Mouse (Mus musculus) WW6 (cell line): ENCODE measurements at regions not wholly inside any gene's neighbourhood (a gene's known extent, or its start where the extent isn't known, plus 50 kb on each side); places are given as distances from the start of the nearest gene placed in this dataset.

Experiments
- DNase-seq: peaks from one replicate; pipeline ENCODE4 v3.0.0-alpha.2; 2013; ENCODE audit warnings: low read depth, low spot score

DNA sequence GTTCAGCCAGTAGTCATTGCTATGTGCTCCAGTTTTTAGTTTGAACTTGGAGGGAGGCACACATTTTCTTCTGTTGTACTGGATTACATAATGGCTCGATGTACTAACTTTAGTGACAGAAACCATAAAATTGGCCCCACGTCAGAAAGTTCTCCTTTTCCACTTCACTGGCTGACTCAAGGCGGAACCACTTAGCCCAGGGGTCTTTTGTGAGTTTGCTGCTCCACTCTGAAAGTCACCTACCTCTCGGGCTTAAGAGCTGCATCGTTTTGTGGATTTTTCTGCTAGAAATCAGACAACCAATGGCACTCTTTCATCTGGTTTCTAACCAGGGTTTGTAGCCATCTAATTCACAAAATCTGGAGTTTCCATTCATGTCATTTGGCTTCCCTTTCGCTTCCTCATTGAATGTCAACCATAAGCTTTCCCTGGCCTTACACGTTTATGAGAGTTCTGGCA, 304.8 kb upstream of the Cited2 start:
- no peak for DNase-seq

DNA sequence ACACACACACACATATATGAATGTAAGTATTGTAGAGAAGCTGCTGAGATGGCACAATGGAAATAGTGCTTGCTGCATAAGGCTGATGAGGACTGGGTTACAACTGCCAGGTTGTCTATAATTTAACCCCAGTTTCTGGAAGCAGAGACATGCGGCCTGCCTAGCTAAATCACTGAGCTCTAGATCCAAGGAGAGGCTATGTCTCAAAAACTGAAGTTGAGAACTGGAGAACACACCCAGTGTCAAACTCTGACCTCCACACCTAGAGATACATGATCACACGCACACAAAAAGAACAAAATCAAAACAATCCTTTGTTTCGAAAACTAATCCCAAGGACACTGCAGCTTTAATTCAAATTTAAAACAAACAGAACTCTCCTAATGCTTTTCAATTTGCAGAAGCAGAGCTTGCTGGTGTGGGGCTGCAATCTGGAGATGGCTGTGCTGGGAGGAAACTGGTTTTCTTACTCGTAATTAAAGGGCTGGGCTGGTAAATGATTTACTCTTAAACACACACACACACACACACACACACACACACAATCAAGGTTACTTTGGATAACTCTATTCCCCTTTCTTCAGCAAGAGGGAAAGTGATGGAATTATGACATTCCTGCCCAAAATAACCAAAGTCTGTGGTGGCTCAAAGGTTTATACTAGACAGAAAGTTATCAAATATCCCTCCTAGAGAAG, 299.3 kb upstream of the Cited2 start:
- DNase-seq: no peak

DNA sequence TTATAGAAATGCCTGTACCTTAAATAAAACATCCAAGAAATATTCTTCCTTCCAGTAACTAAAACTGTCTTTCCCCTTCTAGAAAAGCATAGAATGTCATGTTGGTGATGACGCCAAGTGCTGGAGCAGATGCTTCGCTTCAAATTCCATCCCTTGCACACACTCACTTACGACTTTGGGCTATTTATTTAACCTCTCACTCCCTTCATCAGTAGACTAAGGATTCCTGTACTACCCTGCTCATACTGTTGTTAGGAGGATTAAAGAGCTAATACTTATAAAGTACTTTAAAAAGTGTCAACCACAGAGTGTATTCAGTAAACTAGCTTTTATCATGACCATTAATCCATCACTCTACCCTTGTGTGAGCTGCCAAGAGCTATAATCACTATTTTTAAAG, 296.8 kb upstream of the Cited2 start:
- DNase-seq: no peak

DNA sequence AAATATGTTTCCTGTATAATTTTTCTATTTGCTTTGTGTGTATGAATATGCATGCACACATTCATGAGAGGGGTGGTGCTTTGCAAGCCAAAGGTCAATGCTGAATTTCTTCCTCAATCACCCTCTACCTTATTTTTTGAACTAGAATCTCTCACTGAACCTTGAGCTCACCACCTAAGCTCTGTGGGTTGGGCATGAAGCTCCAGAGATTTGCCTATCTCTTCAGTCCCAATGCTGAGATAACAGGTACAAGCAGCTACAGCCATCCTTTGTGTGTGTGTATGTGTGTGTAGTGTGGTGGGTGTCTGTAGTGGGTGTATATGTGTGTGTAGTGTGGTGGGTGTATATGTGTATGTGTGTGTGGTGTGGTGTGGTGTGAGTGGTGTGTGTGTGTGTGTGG, 295.7 kb upstream of the Cited2 start:
- no peak for DNase-seq

DNA sequence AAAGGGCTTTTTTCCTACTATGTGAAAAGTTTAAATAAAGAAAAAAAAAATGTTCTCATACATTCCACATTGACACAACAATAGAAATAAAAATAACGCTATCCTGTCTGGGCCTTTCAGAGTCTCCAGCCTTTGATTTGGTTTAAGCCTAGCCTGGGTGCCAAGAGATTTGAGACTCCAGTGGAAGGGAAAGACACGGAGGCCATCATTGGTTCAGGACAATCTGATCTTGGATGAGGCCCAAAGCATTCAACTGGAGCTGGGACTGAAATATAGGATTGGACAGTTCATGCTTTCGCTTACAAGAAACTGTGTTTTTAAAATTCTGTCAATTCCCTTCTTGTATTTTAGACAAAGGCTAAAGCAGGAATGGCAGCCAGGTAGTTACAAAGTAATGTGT, 294.7 kb upstream of the Cited2 start:
- no peak for DNase-seq

DNA sequence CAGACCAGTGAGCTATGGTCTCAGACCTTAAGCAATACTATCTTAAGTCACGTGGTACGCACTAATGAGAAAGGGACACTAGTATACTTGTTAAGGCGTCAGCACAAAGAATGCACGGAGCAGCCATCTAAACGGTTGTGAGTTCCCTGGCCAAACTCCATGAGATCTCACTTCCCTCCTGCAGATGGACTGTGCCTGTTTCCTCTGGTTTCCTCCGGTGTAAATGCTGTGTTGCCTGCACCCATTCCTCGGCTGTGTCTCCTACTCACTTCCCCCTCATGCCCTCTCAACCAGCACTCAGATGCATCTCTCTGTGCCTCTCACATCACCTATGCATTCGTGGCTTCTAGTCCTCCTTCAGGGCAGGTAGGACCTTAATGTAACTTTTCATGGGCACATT, 291.9 kb upstream of the Cited2 start:
- no peak for DNase-seq

DNA sequence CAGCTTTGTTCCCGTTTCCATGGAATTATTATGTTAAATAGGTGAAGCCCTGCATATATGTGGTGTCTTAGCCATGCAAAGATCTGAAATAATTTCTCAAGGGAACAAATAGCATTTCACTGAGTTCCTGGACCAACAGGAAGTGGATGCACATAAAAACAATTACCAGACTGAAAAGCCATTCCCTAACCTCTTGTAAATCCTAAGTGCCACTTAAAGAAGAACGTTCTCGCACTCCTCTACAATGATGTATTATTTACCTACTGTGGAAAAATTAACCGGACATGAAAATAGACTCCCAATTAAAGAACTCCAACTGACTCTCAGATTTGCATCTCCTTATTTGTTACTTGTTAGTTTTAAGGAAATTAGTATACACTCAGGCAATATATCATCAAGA, 288.9 kb upstream of the Cited2 start:
- DNase-seq: no peak

DNA sequence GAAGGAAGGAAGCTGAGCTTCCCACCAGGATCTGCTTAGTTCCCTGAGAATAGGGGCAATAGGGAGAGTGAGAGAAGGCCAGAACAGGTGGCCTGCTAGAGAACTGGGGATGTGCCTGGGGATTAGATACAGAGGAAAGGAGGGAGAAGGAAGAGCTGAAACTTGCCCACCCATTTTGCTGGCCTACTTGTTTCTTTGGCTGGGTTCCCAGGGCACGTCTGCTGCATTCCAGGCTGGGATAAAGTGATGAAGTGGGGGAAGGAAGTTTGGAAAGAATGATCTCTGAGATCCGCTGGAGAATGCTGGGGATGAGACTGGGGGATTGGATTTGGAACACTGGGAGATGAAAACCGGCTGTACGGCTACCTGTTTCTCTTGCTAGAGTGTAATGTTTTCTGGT, 272.8 kb upstream of the Cited2 start:
- no peak for DNase-seq

DNA sequence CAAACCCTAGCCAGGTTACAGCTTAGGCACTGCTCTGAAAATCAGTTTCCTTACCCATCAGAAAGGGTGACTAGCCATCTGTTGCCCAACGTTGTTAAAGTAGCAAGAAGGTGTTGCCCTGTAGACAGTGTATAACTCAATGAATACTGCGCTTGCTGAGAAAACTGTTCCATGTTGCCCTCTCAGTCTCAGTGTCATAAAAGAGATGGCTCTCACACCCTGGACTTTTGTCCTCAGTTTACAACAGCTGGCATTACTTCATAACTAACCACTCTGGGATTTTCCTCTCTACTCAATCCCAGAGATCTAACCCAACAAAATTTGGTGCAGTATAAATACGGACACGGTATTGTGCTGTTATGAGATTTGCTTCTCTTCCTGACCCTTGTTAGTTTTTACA, 252.1 kb upstream of the Cited2 start:
- DNase-seq: no peak

DNA sequence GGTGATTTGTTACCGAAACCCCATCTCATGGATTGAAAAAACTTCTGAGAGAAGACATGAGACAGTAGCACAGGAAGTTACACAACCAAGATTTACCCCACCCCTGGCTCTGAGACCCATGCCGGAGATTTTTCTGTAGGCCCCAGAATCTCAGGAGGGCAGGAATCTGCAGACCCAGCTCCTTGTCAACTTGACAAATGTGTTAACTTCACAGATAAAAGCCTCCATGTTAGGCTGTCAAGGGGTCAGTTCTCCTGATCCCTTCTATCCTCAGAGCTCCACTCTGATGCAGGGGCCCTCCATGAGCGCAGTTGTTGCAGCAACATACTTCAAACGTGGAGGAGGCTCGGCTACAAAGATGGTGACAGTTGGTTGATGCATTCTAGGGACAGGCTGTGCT, 250.5 kb upstream of the Cited2 start:
- DNase-seq: no peak

DNA sequence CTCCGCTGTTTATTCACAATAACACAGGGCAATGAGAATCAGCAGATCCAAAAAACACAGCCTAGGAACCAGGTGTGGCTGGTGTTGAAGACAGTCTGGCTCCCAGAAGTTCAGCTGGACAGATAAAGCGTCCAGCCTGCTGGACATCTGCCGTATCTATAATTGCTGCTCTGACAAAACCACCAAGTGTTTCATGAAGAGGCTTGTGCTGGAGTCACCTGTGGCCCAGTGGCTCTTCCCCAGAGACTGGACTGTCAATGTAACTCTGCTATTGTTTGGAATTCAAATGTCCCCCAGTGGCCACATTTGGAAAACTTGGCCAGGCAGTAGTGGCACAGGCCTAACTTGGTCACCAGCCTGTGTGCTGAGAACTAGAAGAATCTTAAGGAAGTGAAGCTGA, 247.0 kb upstream of the Cited2 start:
- no peak for DNase-seq

DNA sequence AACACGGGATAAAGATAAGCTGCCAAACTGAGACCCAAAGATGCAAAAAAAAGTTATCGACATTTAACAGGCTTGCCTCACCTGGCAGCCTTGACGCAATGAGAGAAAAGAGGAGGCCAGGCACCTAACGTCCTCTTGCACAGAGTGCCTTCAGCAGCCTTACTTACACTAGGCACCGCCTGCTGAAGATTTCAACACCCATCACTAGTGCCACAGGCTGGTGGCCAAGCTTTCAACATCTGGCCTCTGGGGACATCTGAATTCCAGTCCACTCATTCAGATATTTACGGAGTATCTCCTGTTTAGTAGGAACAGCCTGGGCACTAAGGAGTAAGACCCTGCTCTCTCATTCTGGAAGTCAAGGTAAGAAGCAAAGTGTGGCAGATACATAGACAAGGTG, 246.3 kb upstream of the Cited2 start:
- no peak for DNase-seq

DNA sequence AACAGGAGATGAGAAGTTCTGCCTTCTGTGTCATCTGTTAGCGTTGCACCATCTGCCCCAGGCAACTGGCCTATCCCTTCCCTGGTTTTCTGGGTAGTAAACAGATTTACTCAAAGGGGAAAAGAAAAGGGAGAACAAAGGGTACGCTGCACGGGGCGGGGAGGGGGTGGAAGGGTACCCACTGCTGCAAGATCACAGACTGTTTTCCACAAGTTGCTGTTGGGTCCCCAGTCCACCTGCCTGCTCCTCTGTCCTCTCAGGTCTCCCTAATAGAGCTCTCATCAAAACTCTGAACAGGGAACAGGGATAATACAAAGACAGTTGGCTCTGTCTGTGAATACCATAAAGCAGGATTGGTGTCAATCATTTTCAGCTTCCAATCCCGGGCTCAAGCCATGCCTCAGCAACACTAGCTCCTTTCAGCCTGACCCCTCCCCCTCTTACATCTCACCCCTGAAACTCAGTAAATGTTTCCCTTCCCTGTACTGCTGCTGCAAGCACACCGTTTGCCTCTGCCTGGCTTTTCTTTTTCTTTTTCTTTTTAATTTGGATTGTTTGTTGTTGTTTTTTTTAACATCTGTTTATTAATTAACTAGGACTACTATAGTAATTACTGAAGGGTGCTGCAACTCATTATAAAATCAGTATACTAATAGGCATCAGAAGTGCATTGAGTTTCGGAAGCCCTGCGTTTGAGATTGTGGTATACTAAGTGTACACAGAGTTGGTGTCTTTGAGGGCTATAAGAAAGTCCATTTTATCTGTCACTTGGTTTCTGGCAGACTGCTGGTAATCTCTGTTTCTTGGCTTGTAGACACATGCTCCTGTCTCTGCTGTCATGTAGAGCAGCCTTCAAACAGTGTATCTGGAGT, 244.0 kb upstream of the Cited2 start:
- DNase-seq: no peak

DNA sequence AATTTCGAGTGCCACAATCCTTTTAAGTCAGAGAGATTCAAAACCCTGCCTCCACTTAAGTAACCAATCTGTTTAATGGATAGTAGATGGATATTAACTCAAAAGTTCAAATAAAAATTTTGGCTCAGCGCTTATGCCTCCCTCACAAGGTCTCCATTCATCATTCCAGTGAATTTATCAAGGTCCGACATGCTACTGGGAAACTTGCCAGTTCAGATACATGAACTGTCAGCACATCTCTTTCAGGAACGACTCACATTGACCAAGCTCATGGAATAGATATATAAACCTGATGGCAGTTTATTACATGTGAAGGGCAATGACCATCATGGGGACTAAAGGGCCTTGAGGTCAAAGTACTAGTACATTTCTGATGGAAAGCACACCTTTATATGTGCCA, 240.3 kb upstream of the Cited2 start:
- DNase-seq: no peak

DNA sequence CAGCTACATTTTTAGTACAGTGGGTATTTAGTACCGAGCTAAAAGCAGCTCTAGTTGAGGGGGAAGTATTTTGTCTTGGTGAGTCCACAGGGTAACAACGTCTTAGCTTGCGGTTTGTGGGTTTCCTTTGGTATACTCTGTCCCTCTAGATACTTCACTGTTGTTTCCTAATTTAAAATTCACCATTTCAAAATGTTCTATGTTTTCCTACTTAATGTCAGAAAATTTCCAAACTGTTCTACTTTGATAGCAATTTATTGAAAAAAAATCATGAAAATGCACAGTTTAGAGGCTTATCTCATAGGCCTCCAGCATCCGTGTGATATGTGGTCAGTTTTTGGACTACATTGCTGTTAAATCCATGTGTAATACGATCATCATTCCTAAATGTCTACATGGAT, 238.0 kb upstream of the Cited2 start:
- DNase-seq: no peak

DNA sequence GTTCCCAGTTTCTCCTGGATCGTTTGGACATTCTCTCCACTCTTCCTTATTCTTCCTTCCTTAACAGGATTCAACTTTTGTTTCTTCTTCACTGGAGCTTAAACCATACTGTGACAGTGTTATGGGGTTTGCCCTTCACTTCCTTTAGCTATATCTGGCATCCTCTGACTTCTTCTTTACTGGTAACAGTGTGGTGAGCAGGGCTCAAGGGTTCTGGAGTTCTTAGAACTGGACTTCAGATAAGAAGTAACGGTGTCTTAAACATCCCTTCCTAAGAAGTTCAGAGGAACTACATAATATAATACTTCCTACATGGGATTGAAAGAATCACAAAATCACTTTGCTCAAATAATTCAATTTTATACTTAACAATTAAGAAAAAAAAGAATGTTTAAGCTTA, 237.5 kb upstream of the Cited2 start:
- no peak for DNase-seq

DNA sequence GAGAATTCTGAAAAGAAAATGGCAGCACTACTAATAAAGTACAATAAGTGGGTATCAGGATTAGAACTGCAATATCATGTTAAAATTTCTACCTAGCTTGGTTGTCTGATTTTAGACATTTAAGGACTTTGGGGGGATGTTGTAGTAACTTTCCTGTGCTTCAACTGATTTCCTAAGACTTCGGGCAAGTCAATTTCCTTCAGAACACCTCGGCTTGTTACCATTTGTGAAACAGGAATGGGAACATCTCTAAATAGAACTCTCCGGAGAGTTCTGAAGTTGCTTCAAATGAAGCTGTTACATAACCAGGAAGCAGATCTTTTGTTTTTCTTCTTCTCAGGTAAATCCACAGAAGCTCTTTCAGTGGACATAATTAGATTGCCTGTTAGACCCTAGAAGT, 237.0 kb upstream of the Cited2 start:
- DNase-seq: no peak

DNA sequence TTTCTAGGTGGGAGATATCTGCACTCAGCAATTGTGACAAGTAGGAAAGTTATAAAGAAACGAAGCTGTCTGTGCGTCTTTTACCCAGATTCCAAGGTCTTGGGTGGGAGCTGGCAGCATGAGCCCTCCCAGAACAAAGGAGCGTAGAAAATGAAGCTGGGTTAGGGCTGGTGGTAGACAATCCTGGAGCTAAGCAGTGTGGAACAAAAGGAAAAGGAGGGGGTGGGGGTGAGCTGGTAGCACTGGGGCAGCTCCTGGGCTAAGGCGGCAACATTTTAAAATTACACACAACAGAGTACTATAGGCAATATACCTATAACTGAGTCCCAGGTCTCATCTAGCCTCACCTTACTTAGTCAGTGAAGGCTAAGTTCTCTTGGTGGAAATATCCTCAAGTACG, 235.6 kb upstream of the Cited2 start:
- DNase-seq: no peak

DNA sequence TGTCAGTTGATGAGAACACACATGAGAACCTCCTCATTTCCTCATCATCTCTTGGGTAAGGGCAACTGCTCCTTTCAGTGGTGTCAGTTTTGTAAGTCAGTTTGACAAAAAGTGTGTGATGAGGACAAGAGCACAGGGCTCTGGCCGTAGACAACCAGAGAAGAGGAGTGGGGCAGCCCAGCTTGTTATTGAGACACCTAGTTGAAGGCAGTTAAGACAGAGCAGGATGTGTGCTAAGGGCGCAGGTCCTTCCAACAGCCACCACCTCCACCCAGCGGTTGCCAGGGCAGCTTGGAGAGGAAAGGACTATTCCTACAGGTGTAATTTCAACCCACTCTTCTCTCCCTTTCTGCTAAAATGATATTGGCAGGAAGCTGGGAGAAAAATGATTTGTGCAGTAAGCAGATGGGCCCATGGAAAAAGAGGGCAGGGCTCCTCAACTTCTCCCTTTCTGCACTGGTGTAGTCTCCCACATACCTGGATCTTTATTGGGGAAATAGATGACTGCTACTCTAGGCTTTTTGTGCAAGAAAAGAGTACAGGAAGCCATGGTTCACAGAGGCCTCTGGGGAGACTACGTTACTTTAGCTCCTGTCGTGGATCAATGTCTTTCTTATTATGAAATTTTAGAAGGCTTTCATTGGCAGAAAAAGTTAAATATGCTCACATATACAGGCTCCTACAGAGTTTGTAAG, 231.3 kb upstream of the Cited2 start:
- no peak for DNase-seq

DNA sequence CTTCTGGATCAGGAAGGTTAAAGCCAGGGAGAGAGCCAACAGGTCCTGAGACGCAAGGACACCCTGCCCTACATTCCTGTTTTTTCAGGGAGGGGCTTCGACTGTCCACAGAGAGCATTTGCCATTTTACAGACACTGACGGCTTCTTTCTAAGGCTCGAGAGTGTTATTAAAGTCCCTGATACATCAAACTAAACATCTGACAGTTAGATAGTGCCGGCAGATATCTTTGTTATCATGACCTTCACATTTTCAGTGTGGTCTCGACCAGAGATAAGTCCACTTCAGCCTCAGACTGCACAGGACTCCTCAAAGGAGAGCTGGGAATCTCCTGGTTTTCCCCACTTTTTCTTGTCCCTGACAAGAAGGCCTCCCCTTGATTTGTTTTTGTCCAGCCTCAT, 229.9 kb upstream of the Cited2 start:
- DNase-seq: no peak

DNA sequence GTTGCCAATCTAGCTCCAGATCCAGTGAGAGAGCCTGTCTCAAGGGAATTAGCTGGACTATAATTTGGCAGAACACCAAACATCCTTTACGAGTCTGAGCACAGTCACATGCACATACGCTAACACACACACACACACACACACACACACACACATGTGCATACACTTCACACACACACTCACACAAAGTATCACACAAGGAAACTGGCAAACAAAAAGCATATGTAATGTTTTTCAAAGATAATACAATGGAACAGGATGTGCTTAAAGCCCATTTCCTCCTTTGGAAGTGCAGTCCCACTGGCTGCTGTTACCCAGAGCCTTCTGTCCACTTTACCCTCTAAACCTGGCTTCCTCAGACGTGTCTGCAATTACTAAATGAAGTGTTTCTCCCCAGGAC, 226.2 kb upstream of the Cited2 start:
- DNase-seq: no peak

DNA sequence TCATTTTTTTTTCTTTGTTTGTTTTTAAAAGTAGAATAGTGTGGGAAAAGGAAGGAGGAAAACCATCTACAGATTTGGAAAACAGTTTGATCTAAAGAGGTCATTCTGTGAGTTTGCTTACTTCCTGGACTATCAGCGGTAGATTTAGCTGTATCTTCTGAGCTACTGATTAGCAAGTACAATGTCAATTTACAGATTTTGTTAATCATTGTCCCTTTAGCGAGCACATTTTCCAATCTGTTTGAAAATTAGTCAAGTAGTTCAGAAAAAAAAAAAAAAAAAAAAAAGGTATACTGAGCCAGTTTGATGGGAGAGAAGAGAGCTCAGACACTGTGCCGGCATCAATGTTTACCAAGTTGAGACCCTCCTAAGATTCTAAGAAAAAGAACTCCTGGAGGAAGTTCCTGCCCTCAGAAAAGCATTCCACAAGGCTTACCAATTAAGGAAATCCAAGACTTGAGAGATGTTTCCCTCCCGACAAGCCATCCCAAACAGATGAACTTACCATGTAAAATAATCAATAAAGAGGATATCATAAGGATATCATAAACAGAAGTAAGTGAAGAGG, 212.3 kb upstream of the Cited2 start:
- no peak for DNase-seq
